Mouse (Mus musculus): Measurements from ENCODE around the gene Slc22a18. TPM values are rescaled to one million over a fixed set of nuclear protein-coding genes. Genes with fewer than 3 reads are reported as not detected.

The Slc22a18 gene
- polyA plus RNA-seq, 1 experiment from 2014 or later = 11.4 TPM

DNA sequence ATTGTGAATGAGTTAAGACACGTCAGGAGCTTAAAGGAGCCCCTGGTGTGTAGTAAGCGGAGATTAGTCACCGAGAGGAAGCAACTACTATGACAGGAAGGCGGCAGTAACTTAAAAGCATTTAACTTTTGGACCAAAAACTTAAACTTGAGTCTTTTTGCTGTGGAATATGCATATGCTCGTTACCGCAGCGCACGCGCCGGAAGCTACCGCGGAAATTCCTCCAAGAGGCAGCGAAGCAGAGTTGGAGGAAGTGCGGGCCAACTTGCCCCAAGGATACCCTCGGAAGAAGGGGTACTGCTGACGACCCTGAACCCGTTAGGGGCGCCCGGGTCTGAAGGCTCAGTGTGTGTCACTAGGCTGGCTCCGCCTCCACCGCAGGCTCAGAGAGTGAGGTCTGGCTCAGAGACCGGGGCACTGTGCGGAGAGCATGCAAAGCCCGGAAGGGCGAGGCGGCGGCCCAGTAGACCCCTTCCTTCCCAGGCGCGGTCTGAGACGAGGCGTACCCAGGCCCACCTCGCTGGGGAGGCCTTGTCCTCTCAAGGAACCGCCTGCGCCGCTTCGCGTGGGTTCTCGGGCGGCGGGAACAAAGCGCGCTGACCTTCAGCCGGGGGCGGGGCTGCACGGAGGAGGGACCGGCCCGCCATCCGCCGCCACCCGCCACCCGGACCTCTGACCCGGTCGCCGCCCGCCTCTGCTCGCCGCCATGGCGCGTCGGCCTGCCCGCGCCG is 74.9 kb downstream of the Slc22a18 start:
- Histone ChIP-seq H3K9ac (peak overlapping the region; percentile 96), H3K4me1 (replicated peaks) (peaks cover 11% of the 10 kb centered on the region), H3K4me2 (replicated peaks) (peak overlapping the region; percentile 62), H3K9me3 (no peaks in the 10 kb centered on the region), H3K27ac (peak overlapping the region; percentile 95), H3K36me3 (no peaks in the 10 kb centered on the region; the same call in 1 of the 2 replicates), H3K4me3 (replicated peaks) (peak overlapping the region; percentile 95), H3K27me3 (replicated peaks) (no peaks in the 10 kb centered on the region)
- under 1% methylated on average over 42 of the region's 63 CpGs for WGBS
- peak; percentile 91 for ATAC-seq

Other genes starting within 250 kb of the Slc22a18 start
- 672 and 702 TPM in 2 replicates for gene Cdkn1c, start 12.7 kb upstream of the Slc22a18 start, polyA plus RNA-seq (2015; fragmentation: Nextera tagmentation; extraction: Ambion mirVana)
- gene Phlda2, start 29.4 kb downstream of the Slc22a18 start, polyA plus RNA-seq (2015; fragmentation: Nextera tagmentation; extraction: Ambion mirVana) = 13.6 and 17.7 TPM in 2 replicates
- 198 TPM in 2 replicates for gene Nap1l4, start 75.4 kb downstream of the Slc22a18 start, polyA plus RNA-seq (2015; fragmentation: Nextera tagmentation; extraction: Ambion mirVana)
- 57.6 and 62.7 TPM in 2 replicates for gene Cars, start 126.4 kb downstream of the Slc22a18 start, polyA plus RNA-seq (2015; fragmentation: Nextera tagmentation; extraction: Ambion mirVana)
- 0.35 and 0.38 TPM in 2 replicates for gene Tnfrsf26, start 155.0 kb downstream of the Slc22a18 start, polyA plus RNA-seq (2015; fragmentation: Nextera tagmentation; extraction: Ambion mirVana)
- gene Tnfrsf22, start 175.9 kb downstream of the Slc22a18 start, polyA plus RNA-seq (2015; fragmentation: Nextera tagmentation; extraction: Ambion mirVana) = 6.1 and 6.9 TPM in 2 replicates
- gene Tnfrsf23, start 212.1 kb downstream of the Slc22a18 start, polyA plus RNA-seq (2015; fragmentation: Nextera tagmentation; extraction: Ambion mirVana) = 0.69 and 1.2 TPM in 2 replicates

All from intestine, embryonic 15.5 days (tissue).